Mouse (Mus musculus): Measurements from ENCODE around the gene Cars2. TPM values are rescaled to one million over a fixed set of nuclear protein-coding genes. Genes with fewer than 3 reads are reported as not detected.

Cars2 gene
- 34.0 TPM for polyA plus RNA-seq (2015; fragmentation: Illumina TruSeq; extraction: RNeasy Lipid Tissue Mini Kit (QIAGEN cat#74804); ENCODE audit: insufficient read depth, low replicate concordance)

GRCm38 (mm10) chr8:11550281-11550948 lies at the start of gene Cars2:
Gene Cars2 (minus strand): TSS chr8:11550783.

DNA sequence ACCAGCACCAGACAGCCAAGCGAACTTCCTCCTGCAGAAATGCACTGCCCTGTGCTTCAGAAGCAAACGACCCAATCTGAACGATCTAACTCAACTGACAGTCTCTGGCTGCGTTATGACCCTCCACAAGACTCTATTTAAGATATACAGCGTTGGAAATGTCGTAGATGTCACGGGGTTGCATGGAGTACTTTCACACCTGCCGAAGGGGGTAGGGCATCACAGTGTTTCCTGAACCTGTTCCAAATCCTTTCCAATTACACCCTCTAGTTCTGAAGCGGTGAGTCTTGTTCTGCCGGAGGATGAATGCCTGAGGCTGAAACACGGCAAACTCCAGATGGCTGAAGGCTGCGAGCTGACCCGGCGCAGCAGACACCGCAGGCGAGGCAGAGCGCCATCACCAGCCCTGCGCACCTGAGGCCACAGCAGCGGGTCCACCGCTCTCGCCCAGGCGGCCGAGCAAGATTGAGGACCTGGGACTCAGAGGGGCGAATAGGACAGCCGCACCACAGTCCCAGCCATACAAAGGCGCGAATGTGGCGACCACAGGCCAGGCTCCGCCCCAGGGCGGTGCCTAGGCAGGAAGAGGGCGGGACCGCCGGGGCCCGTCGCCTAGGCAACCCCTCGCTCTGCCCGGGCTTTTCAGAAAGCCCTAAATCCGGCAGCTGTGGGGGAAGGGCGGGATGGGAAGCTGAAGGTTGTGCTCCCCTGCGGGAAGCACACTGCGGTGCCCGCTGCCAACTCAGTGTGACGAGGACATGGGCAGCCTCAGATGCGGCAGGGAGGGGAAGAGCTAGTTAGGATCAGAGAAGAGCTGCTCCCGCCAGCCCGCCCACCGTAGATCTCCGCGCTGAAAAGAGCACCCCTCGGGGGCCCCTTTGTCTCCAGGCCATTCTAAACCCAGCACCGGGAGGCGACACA lies 4.5 kb upstream of the Cars2 start, which contains the start of gene Ing1:
Ing1 (plus strand) TSS at position 773 of the 921 bp plus-strand sequence.

GRCm38 (mm10) chr8:11497017-11497990 lies 53.3 kb downstream of the Cars2 start, which contains the start of gene Naxd:
Gene Naxd (plus strand): TSS chr8:11497506.

GRCm38 (mm10) chr8:11477811-11478761 lies 72.5 kb downstream of the Cars2 start, which contains the start of gene Rab20:
Gene Rab20 (minus strand): TSS chr8:11478710.

Other genes starting within 250 kb of the Cars2 start
- 13.5 TPM for gene Col4a2, start 238.0 kb downstream of the Cars2 start, polyA plus RNA-seq (2015; fragmentation: Illumina TruSeq; extraction: RNeasy Lipid Tissue Mini Kit (QIAGEN cat#74804); ENCODE audit: insufficient read depth, low replicate concordance)
- gene Col4a1, start 238.0 kb downstream of the Cars2 start, polyA plus RNA-seq (2015; fragmentation: Illumina TruSeq; extraction: RNeasy Lipid Tissue Mini Kit (QIAGEN cat#74804); ENCODE audit: insufficient read depth, low replicate concordance): 34.0 TPM
- 11.0 TPM for gene Rab20, start 72.1 kb downstream of the Cars2 start, polyA plus RNA-seq (2015; fragmentation: Illumina TruSeq; extraction: RNeasy Lipid Tissue Mini Kit (QIAGEN cat#74804); ENCODE audit: insufficient read depth, low replicate concordance)
- gene Naxd, start 53.3 kb downstream of the Cars2 start, polyA plus RNA-seq (2015; fragmentation: Illumina TruSeq; extraction: RNeasy Lipid Tissue Mini Kit (QIAGEN cat#74804); ENCODE audit: insufficient read depth, low replicate concordance): 37.4 TPM
- gene Ing1, start 4.8 kb upstream of the Cars2 start, polyA plus RNA-seq (2015; fragmentation: Illumina TruSeq; extraction: RNeasy Lipid Tissue Mini Kit (QIAGEN cat#74804); ENCODE audit: insufficient read depth, low replicate concordance): 44.3 TPM
- gene Ankrd10, start 85.0 kb upstream of the Cars2 start, polyA plus RNA-seq (2015; fragmentation: Illumina TruSeq; extraction: RNeasy Lipid Tissue Mini Kit (QIAGEN cat#74804); ENCODE audit: insufficient read depth, low replicate concordance): 82.4 TPM
- gene 1700016D06Rik, start 150.3 kb upstream of the Cars2 start, polyA plus RNA-seq (2015; fragmentation: Illumina TruSeq; extraction: RNeasy Lipid Tissue Mini Kit (QIAGEN cat#74804); ENCODE audit: insufficient read depth, low replicate concordance): not detected
- gene Arhgef7, start 176.9 kb upstream of the Cars2 start, polyA plus RNA-seq (2015; fragmentation: Illumina TruSeq; extraction: RNeasy Lipid Tissue Mini Kit (QIAGEN cat#74804); ENCODE audit: insufficient read depth, low replicate concordance): 30.5 TPM

All from spleen, adult 10 weeks (tissue).